Mouse (Mus musculus): ENCODE data around the gene Gpx8.

Gene Gpx8

DNA sequence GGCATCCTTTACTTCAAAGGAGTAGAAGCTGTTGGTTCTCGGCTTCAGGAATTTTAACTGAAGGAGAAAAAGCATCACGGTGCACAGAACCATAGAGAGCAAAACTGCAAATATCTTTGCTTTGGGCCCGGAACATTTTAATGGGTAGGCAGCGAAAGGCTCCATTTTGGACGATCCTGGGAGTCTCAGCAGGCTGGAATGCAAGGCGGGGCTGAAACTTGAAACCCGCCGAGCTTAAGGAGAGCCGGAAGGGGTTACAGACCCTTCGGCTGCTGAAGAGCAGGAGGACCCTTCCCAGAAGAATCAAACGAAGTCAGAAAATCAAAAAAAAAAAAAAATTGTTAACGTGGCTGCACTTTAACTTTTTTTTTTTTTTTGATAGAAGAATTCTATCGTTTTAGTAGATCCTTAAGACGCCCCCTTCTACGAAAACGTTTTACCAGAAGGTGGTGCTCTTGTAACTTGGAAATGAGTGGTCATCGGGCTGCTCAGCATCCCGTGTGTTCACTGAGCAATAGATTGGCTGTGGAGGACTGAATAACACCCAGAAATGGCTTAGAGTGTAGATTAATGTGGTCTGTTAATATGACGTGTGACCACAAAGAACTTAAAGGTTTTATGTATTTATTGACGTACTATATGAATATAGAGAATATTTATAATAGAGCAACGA lies at the start of gene Gpx8:
Gpx8 (minus strand) TSS at position 200 of the 673 bp plus-strand sequence.
- peak; percentile 53 to 63 for DNase-seq

DNA sequence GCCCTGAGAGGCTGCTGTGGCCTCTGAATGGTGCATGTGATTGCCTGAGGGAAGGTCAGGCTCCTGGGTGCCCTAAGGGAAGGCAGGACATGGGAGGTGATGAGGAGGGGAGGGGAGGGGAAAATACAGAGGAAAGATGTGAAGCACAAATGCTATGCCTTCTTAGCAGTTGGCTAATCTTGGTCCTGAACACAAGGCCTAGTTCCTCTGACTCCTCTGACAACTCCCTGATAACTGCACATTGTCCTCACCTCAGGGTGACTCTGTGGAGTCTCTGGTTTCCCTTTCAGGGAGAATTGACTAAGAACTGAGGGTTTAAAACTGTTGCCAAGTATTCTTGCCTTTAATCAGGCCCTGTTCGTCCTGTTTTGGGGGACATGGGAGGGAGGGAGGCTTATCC lies 48.4 kb upstream of the Gpx8 start:
- DNase-seq, result no peak

DNA sequence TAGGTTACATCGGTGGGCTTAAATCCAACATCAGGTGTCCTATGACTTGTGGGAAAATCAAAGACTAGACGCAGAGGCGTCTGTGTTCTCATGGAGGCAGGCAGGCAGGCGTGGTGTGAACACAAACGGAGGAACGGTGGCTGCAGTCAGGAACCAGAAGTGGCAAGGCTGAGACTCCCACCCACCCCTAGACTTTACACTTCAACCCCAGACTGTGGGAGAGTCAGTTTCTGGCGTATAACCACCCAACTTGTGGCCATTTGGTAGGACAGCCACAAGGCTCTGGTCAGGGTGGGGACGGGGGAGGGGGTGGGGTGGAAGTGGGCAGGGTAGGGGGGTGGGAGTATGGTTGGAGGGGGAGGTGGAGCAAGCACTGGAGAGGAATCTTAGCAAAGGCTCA lies 44.3 kb upstream of the Gpx8 start:
- no peak for DNase-seq

DNA sequence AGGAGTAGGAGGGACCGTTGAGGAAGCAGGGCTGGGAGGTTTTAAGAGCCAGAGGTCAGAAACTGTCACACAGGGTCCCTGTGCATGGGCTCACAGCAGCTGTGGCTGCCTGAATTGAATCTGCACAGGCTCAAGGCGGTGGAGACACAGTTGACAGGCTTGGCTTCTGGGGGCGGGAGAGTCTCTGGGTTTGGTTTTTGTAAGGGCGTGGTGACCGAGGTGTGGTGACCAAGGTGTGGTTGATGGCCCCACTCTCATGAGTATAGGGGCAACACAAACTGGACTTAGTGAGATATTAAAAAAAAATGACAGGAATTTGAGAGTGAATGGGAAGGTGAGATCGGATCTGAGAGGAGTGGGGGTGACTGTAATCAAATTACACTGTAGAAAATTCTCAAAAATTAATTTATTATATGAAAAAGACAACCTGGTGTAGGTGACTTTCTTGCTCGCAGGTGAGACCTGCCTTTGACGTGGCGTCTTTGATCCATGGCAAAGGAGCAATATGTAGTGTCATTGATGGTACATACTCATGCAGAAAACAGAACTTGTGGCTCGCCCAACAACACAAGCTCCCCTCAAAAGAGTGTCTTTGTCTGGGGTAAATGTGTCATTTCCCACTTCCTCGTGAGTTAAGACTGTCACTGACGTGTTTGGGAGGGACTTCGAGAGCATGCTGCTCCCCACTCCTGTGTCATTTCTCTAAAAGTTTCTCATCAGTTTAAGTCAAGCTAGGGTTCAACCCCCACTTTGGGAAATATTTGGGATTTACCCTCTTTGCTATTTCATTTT lies 41.2 kb upstream of the Gpx8 start:
- DNase-seq, result no peak

DNA sequence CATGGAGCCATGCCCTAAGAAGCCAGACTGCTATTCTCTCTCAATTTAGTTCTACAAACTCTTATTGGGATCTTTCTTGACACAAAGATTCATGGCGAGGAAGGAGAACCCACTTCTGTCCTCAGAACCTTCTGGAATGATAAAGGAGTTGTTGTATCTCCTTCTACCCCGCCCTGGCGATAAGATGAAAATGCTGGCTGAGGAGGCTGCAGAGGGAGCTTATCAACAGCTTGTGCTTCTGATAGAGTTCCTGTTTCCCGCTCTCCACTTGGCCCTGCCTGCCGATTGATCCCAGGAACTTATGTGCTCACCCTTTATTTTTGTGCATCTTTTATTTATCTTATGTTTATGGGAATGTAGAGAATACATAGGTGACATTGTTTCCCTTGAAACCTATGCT lies 38.5 kb upstream of the Gpx8 start:
- DNase-seq, result no peak

DNA sequence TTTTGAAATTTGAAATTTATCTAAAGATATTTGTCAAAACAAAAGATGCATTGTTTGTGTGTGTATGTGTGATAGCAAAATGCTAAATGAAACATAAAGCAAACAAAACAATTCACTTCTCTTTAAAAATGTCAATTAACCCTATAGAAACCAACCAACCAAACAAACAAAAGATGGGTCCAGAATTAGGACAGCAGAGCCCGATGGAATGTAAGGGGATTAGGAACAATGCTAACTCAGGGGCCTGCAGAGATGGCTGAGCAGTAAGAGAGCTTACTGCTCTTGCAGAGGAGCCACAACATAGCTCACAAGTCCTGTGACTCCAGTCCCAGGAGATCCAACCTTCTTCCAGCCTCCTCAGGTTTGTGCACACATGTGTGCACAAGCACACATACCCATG lies 35.9 kb upstream of the Gpx8 start:
- no peak for DNase-seq

DNA sequence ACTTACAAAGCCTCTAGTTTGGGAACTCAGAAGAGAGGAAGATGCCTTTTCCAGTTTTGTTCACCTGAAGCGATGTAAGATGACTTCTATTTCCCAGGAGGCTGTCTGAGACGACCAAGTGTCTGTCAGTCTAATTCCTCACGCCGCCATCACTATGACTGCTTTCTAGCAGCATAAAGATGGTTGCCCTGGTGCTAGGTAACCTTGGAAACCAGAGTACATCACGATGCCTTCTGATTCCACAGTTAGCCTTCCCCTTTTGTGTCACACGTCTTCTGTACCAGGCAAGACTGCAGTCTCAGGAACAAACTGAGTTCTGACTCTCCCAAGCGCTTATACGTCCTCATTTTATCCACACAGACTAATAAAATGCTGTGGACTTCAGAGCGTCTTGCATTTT lies 32.8 kb upstream of the Gpx8 start:
- DNase-seq, result no peak

DNA sequence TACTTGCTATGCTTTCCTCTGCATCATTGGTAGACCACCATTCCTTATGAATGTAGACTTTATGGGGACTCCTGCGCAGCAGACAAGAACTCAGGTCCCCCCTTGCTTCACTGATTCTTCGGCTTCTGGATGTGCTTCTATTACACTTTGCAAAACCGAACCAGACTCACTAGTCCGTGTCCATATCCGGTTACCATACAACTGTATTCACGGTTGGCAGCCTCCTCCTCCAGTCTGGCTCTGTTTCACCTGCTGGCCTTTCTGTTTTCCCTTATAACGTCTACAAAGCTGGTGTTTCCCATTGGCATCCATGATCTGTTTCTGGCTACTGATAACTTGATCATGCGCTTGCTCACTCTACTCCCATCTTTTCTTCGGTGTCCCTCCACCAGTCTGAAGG lies 18.3 kb upstream of the Gpx8 start:
- DNase-seq, result no peak

DNA sequence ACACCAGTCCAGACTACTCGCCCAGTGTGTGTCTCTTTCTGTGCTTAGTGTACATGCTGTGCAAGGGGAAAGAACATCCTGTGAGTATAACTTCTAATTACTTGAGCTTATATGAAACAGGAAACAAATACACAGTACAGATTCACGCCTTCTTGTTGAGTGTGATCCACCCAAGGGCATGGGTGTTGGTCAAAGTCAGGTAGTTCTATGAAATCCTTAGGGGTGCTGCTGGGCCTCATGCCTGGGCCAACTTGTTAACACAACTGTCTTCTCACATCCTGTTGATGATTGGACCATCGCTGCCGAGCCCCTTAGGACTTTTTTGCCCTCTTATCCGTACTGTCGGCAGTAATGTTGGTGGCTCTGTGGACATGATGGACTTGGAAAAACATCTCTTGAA lies 15.5 kb upstream of the Gpx8 start:
- DNase-seq, result no peak

DNA sequence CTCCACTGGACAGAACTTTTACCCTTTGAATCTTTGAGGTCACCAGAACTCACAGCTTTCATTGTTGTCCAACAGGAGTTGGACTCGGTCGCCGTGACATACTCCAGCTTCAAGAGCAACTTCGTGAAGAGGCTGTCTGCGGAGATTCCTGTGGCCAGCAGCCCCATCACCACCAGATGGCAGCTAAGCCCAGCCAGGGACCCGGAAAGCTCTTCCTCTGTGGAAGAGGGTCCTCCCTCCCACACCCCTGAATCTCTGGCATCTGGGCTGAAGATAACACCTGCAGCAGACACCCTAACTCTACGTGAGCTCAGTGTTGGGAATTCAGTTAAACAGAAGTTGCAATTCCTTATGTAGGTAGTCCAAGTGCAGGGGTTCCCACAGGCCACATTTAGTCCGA lies 9.6 kb upstream of the Gpx8 start:
- DNase-seq, result peak; percentile 44 to 45

DNA sequence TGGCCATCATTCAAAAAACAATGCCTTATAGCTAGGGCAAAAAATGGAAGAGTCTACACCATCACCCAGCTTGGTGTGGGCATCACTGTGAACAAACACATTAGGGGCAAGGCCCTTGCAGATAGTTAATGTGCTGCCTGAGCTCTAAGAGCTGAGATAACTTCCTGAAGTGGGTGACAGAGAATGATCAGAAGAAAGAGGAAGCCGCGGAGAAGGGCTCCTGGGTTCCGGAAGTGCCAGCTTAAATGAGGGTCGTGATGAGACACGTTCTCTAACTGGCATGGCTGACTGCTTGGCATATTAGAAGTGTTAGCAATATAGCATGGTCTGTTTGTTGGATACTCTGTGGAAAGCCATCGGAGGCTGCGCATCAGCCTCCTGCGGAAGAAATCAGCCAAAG lies 8.0 kb upstream of the Gpx8 start:
- no peak for DNase-seq

DNA sequence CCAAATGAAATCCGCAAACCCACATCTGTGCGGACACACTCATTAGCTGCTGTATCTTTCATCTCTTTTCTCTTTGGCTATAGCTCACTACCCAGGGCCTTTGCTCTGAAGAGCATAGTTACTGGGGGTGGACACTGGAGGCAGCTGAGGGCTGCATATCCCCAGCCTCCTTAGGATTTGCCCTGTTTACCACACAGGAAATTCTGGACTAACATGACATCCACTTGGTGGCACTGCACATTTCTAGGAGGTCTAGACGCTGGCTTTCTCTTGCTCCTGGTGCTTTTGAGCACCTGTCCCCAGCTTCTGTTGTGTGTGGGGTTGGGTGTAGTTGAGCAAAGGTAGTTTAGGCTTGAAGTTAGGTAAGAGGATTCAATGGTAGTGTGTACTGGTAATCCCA lies 1.4 kb upstream of the Gpx8 start:
- no peak for DNase-seq

DNA sequence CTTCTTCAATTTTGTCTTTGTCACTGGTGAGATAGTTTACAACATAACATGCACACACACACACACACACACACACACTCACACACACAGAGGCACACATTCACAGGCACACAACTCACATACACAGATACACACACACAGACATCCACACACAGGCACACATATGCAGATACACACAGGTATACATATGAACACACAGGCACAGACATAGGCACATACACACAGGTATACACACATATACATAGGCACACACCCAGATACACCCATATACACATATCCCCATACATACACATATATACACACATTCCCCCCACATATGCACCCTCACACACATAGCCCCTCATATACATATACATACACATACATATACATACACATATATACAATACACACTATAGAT lies 808 bp upstream of the Gpx8 start:
- no peak for DNase-seq

DNA sequence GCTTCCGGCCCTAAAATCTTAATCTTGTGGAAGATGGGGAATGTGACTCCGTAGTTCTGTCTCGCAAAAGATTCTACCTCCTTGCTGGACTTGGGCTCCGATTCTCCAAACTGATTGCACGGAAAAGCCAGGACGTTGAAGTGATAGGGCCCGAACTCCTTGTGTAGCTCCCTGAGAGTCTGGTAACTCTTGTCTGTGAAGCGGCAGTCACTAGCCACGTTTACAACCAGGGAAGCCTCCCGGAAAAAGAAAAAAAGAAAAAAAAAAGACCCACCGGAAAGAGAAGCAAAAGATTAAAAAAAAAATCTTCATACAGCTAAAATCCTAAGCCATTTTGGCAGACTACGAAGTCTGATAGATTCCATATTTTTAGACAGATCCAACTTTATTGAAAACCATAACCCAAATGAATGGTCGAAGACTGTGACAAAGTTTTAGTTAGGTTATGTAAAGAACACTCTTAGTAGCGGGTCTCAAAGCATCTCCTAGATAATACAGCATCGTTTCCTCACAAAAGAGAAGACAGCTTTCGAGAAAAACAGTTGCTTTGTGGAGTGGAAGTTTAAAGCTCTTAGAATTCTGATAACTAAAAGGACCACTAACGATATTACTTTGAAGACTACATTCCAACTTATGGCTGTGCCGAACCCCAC lies 626 bp downstream of the Gpx8 start:
- DNase-seq, result no peak

DNA sequence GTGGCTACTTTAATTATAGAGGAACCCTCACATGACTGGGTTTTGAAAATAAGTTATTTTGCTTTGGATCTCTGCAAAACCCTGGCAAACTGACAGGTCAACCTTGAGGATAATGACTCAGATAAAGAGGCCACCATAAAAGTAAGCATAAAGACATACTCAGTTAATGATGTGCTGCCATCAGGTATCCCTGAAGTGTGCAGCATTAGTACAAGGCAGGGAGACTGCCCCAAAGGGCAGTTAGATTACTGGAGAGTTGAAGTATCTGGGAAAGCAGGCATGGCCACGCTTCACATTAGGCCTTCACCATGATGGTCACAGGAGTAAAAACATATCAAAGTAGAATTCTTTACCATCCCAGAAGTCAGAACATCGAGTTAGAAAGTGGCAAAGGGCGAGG lies 1.3 kb downstream of the Gpx8 start:
- DNase-seq, result no peak

DNA sequence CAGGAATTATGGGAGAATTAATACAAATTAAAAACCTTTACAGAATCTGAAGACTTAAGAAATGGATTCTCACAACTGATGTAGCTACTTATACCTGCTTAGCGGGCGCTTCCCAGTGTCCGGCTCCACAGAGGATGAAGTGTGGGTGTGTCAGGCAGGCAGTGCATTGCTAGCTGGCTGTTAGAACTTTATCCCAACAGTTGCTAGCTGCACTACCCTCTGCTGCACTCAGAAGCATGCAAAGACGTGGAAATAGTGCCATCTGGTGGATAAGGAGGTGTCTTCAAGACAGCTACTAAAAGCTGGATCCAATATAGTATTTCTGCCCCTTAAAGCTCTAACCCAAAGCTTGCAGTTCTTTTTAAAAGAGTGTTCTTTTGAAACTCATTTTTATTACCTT lies 10.4 kb downstream of the Gpx8 start:
- peak; percentile 83 to 86 for DNase-seq

DNA sequence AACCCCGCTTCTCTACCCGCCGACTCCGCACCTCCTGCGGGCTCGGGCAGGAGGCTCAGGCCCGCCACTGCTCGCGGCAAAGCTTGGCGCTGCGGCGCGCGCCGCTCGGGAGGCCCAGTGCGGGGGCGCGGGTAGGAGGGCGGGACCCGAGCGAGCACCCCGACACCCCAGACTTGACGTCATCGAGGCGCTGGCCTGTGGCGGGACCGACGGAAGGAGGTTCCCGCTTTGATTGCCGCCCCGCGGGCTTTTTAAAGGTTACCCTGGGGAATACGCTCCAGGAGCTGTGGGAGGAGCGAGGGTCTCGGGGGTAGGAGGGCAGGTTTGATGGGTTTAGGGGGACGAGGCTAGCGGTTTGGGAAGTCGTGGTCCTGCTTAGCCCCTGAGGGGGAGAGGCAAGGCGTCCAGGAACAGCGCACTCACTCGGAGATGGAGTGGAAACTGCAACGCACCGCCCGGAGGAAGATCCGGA lies 11.2 kb downstream of the Gpx8 start, which contains the start of gene Cdc20b:
Cdc20b (plus strand) TSS at position 162 of the 472 bp plus-strand sequence.
- DNase-seq, result peak; percentile 30 to 54

DNA sequence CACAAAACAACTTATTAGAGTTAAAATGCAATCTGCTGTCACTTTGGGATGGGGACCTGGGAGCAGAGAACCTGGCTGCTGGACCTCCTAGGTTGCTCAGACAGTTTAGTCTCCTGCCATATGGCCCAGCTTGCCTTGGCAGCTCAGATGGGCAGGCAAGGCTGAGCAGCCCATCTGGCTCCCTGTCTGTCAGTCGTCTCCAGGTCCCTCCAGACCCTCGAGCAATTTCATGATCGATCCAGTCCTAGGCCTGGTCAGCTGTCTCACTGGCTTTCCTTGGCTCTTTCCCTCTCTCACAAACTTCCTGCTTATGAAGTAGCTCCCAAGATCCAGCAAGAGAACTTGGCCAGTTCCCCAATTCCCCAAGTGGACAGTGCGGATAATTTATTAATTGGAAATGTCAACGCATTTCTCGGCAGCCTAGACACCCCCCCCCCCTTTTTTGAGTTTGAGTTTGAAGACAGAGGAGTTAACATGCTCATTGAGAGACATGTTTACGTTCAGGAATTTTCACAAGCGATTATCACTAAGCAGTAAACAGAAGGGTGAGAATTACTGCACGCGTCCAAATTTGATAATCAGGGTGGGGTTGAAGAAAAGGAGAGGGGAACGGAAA lies 11.8 kb downstream of the Gpx8 start:
- DNase-seq, result peak; percentile 53 to 78

DNA sequence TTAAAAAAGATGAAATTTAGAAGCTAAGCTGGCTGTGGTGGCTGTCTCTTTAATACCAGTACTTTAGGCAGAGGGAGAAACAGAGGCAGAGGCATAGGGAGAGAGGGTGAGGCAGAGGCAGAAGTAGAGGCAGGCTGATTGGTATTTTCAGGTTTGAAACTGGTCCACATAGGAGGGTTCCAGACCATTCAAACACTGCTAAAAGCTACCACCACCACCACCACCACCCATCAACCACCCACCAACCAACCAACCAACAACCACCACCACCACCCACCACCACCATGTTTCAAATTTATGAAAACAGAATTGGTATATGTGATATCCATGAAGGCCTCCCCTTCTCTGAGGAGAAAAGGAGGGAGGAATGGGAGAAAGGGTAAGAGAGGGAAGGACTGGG lies 13.4 kb downstream of the Gpx8 start:
- no peak for DNase-seq

DNA sequence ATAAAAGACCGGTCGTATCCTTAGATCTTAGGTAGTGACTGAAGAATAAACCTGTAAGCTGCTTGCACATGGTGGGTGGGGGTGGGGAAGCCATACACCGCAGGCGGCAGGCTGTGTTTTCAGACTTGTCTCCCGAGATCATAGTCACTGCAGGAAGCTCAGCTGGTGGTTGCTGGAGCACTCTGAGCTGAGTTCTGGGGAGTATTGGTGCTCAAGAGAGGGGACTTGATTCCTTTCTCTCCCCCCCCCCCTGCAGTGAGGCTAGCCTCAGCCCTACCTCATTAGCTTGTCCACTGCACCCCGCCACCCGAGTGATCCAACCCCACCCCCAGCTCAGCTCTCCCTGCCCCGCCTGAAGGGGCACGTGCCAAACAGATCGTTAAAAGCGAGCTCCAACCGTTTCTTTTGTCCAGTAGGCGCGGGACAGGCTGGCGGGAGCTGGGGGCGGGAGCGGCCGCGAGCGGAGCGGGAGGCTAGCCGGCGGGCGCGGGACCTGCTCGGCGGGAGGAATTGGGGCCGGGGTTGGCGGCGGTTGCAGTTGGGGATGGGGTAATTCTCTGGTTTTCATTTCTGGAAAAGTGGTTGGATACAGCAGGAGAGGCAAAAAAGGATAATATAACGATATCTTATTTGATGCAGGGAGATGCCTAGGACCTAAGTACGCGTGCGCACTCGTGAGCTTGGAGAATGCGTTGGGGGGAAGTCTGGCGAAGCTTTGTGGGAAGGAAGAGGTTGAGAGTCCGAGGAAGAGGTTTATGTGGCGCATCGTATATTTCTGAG lies 14.2 kb downstream of the Gpx8 start:
- peak; percentile 60 to 64 for DNase-seq

DNA sequence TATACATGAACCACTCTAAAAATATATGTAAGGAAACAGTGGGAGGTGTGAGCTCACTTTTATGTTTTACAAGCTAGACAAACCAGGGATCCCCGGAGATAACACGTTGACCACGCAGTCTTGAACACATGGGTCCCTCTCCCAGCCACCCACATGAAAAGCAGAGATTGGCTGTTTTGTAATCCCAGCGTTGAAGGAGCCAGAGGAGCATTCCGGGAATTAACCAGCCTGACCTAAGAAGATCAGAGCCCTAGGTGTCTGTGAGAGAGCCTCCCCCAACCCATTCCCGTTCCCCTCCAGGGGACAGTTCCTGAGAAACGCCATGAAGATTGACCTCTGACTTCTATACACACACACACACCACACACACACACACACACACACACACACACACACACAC lies 14.9 kb downstream of the Gpx8 start:
- peak in 1 of 2 experiments; percentile 16 for DNase-seq

Measured in cerebellum, postnatal 14 days (tissue).